Mouse (Mus musculus): Measurements from ENCODE around the gene Gm49325. TPM values are rescaled to one million over a fixed set of nuclear protein-coding genes. Genes with fewer than 3 reads are reported as not detected.

Gm49325 gene
- polyA plus RNA-seq, 1 experiment from 2014 or later = 3.4 TPM

DNA sequence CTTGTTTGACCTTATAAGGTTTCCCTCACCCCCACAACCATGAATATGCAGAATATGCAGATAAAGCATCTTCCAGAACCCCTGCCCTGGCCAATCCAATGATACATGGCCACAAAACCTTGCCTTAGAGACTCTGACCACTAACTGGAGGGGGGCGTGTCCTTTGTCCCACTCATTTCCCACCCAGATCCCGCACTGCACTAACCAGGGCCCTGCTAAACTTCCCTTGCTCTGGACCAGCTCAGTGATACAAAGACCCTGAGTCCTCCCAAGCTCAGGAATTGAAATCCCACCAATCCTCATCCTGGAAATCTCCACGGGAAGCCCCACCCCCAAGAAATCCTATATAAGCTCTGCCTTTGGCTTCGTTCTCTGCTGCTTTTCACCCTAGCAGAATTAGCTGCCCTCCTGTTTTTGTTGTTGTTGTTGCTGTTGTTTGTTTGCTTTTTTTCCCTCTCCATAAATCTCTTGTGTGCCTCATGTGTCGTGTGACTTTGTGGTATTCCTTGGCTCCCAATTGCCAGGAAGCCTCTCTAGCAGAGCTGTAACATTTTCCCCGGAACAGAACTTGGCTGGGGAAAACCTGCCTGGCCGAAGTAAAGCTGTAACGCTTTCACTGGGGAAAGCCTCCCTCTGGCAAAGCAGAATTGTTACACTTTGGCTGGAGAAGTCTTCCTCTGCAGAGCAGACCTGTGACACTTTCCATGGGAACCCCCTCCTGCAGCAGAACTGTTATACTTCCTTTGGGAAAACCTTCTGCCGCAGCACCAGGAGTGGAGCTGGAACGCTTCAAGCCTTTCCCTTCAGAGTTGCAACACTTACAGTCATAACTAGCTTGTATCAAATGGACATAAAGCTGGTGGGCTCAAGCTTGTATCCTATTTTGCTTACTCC is 25.7 kb upstream of the Gm49325 start:
- peaks cover 4% of the 10 kb centered on the region; the same call in 1 of the 2 replicates for H3K36me3 ChIP-seq (replicated peaks)
- no peak overlapping the region for H3K4me3 ChIP-seq
- H3K27ac ChIP-seq = no peak overlapping the region
- no peaks in the 10 kb centered on the region for H3K27me3 ChIP-seq (ENCODE audit: poor library complexity, severe bottlenecking)
- WGBS = 63% methylated on average over 10 of the region's 10 CpGs
- DNase-seq (ENCODE audit: extremely low spot score, low spot score) = no peak
- H3K4me1 ChIP-seq = peaks cover 34% of the 10 kb centered on the region
- H3K9me3 ChIP-seq = no peaks in the 10 kb centered on the region

DNA sequence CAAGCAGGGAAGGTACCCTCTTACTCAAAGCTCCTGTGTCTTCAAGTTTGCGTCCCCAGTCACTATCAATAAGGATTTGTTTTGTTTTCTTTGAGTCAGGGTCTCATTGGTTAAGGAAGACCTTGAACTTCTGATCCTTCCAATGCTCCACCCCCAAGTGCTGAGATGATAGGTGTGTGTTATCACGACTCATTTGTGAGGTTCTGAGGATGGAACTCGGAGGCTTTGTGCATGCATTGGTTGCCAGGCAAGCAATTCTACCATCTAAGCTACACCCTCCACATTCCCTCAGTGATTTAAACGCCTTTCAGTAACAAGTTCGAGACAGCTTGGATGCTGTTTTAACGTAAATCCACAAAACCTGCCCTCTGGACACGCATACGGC is 25.0 kb upstream of the Gm49325 start:
- 11% methylated on average over 8 of the region's 8 CpGs for WGBS
- no peak for DNase-seq (ENCODE audit: extremely low spot score, low spot score)
- Histone ChIP-seq H3K27ac (peak overlapping the region; percentile 92), H3K4me3 (peak overlapping the region; percentile 73), H3K27me3 (ENCODE audit: poor library complexity, severe bottlenecking) (no peaks in the 10 kb centered on the region), H3K4me1 (peaks cover 34% of the 10 kb centered on the region), H3K9me3 (no peaks in the 10 kb centered on the region), H3K36me3 (replicated peaks) (peaks cover 10% of the 10 kb centered on the region; the same call in 1 of the 2 replicates)

DNA sequence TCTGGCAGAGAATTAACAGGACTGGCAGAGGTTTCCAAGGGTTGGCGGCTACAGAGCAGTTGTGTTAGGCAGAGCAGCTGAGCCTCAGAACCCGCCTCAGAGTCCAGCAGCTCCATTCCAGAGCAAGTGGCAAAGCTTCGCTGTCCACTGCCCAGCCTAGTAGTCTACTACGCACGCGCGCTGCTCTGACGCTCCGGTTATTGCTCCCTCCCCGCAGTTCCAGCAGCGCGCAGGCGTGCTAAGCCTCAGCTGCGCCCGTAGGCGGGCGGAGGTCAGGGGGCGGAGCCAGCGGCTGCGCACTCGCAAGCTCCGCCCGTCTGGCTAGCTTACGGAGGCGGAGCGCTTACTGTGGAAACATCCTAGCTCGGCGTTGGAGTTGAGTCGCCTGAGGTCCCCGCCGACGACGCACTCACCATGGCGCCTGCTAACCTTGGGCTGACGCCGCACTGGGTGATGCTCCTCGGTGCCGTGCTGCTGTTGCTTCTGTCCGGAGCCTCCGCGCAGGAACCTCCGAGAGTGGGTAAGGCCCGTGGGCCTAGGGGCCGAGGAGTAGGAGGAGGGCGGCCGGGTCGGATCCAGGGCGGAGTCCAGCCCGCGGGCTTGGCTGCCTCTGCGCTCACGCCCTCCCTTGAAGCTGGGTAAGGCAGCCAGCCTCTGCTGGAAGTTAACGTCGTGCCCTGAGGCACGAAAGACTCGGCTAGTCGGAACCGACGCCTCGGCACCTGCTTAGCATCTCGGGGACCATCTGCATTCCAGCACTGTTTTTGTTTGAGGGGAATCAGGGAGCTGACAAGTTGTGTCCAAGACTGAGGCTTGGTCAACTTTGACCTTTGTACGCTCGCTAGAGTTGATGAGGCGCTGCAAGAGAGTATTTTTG is 24.4 kb upstream of the Gm49325 start, which contains the start of gene Pttg1ip:
Pttg1ip (plus strand) TSS at position 313 of the 877 bp plus-strand sequence.
- WGBS = under 1% methylated on average over 64 of the region's 64 CpGs
- H3K4me3 ChIP-seq = peak within 1 kb of the TSS; percentile 73
- peaks cover 34% of the 10 kb centered on the region for H3K4me1 ChIP-seq
- no peaks in the 10 kb centered on the region for H3K27me3 ChIP-seq (ENCODE audit: poor library complexity, severe bottlenecking)
- peak; percentile 92 for DNase-seq (ENCODE audit: extremely low spot score, low spot score)
- no peaks in the 10 kb centered on the region for H3K9me3 ChIP-seq
- peaks cover 10% of the 10 kb centered on the region for H3K36me3 ChIP-seq (replicated peaks)
- peak within 1 kb of the TSS; percentile 92 for H3K27ac ChIP-seq

DNA sequence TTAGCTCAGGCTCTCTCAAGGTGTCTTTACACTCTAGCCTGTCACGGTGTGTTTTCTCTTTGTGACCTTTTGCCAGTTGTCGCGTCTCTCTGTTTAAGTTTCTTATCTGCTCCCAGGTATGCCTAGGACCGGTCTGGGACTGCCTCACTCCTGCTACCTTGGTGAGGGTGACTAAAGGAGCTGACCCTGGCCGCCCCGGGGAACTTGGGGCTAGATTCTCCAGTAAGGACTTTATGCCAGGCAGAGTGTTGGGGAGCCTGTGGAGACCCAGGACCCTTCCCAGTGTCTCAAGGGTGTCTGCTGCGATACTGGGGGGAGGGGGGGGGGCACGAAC is 23.7 kb upstream of the Gm49325 start:
- no peak for DNase-seq (ENCODE audit: extremely low spot score, low spot score)
- H3K36me3 ChIP-seq (replicated peaks) = peaks cover 13% of the 10 kb centered on the region
- H3K4me3 ChIP-seq = peak overlapping the region; percentile 73
- peak overlapping the region; percentile 92 for H3K27ac ChIP-seq
- WGBS = 17% methylated on average over 8 of the region's 8 CpGs
- H3K9me3 ChIP-seq = no peaks in the 10 kb centered on the region
- H3K27me3 ChIP-seq (ENCODE audit: poor library complexity, severe bottlenecking) = no peaks in the 10 kb centered on the region
- peaks cover 34% of the 10 kb centered on the region for H3K4me1 ChIP-seq

DNA sequence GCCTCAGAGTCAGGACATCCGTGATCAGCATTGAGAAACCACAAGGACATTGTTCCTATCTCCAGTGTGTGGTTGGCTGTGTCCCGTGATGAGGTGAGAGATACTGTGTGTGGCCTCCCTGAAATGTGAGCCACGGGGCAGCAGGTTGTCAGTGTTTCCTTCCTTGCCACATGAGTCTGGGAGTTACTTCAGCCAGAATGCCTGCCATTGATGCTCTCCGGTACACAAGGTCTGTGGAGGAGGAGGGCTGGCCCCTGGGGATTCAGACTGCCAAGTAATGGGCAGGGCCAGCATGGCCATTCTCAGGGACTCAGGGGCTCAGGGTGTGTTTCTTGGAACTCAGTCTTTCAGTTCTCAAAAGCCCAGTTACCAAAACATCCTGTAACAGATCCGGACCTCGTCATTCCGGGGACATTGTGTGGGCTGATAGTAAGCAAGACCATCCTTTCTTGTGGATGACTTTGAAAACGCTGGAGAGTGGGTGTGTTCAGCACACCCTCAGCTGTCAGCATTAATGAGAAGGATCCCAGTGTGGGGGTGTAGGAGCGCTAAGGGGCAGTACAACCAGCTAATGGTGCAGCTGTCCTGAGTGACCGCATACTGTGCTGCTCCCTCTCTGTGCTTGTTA is 22.1 kb upstream of the Gm49325 start:
- 82% methylated on average over 10 of the region's 10 CpGs for WGBS
- H3K9me3 ChIP-seq = no peaks in the 10 kb centered on the region
- no peaks in the 10 kb centered on the region for H3K27me3 ChIP-seq (ENCODE audit: poor library complexity, severe bottlenecking)
- H3K4me3 ChIP-seq = no peak overlapping the region
- H3K27ac ChIP-seq = no peak overlapping the region
- peaks cover 28% of the 10 kb centered on the region for H3K36me3 ChIP-seq (replicated peaks)
- DNase-seq (ENCODE audit: extremely low spot score, low spot score) = no peak
- H3K4me1 ChIP-seq = peaks cover 34% of the 10 kb centered on the region

DNA sequence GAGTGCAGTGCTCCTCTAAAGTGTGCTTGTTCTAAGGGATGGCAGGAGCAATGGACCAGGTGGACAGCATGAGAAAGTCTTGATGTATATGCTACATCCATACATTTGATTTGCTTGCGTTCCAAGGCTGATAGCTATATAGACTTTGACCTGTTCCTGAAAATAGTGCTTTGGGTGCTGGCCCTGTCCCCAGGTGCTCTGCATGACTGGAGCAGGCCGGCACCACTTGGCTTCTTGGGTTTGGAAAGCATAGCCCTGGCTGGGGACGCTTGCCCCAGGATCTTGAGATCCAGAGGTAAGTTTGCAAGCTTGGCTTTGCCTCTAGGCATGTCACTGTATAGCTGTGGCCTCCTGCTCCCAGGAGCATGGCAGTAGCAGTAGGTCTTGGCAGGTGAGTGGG is 19.4 kb upstream of the Gm49325 start:
- H3K36me3 ChIP-seq (replicated peaks) = peaks cover 50% of the 10 kb centered on the region

DNA sequence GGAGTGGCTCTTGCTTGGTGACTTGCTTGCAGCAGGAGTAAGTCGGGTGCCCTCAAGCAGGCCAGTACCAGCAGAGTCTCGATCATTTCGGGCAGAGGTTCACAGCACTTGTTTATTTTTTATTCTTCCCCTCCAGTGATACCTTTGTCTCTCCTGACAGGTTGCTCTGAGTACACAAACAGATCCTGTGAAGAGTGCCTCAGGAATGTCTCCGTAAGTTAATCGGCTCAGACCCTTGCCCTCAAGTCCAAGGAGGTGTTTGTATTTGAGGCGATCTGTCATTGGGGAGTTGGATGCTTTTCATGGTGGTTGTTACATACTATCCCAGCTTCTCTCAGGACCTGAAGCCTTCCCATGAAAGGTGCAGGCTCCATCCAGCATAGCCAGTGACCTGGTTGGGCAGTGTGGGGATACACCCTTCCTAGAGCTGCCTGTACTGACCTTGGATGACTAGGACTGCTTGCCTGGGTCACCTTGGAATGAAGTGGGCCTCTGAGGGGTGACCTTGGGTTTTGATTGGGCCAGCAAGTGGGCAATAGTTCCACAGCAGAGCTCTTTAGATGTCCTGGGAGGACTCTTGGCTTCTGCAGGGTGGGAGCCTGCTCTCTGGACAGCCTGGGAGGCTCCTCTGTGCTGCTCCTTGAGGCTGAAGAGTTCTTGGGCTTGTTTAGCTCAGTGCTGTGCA is 18.8 kb upstream of the Gm49325 start:
- Histone ChIP-seq H3K4me3 (no peak overlapping the region), H3K9me3 (no peaks in the 10 kb centered on the region), H3K4me1 (peaks cover 28% of the 10 kb centered on the region), H3K27ac (no peak overlapping the region), H3K36me3 (replicated peaks) (peaks cover 53% of the 10 kb centered on the region), H3K27me3 (ENCODE audit: poor library complexity, severe bottlenecking) (no peaks in the 10 kb centered on the region)
- DNase-seq (ENCODE audit: extremely low spot score, low spot score) = no peak
- 94% methylated on average over 6 of the region's 6 CpGs for WGBS

More for the DNA sequence above, 19.4 kb upstream of the Gm49325 start:
- no peak overlapping the region for H3K4me3 ChIP-seq
- no peak overlapping the region for H3K27ac ChIP-seq
- H3K27me3 ChIP-seq (ENCODE audit: poor library complexity, severe bottlenecking) = no peaks in the 10 kb centered on the region
- DNase-seq (ENCODE audit: extremely low spot score, low spot score) = no peak
- no peaks in the 10 kb centered on the region for H3K9me3 ChIP-seq
- WGBS = 87% methylated on average over 3 of the region's 3 CpGs
- H3K4me1 ChIP-seq = peaks cover 31% of the 10 kb centered on the region

DNA sequence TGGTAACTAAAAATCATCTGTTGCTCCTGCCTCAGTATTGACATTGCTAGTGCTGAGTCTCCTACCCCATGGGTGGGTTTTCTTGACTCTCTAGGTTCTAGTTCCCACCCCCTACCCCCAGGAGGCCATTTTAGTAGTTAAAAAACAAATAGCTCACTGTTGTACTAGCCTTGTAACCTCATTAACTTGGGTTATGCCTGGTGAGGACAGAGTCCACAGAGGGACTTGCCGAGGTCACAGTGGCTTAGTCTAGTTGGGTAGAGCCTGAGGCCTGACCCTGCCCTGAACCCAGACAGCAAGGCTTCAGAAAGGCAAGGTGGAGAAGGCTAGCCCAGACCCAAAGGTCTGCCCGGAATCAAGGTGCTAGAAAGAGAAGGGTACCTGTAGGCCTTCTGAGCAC is 18.0 kb upstream of the Gm49325 start:
- Histone ChIP-seq H3K4me1 (peaks cover 20% of the 10 kb centered on the region), H3K36me3 (replicated peaks) (peaks cover 61% of the 10 kb centered on the region), H3K27ac (no peak overlapping the region), H3K27me3 (ENCODE audit: poor library complexity, severe bottlenecking) (no peaks in the 10 kb centered on the region), H3K9me3 (no peaks in the 10 kb centered on the region), H3K4me3 (no peak overlapping the region)
- 88% methylated on average over 2 of the region's 2 CpGs for WGBS
- no peak for DNase-seq (ENCODE audit: extremely low spot score, low spot score)

DNA sequence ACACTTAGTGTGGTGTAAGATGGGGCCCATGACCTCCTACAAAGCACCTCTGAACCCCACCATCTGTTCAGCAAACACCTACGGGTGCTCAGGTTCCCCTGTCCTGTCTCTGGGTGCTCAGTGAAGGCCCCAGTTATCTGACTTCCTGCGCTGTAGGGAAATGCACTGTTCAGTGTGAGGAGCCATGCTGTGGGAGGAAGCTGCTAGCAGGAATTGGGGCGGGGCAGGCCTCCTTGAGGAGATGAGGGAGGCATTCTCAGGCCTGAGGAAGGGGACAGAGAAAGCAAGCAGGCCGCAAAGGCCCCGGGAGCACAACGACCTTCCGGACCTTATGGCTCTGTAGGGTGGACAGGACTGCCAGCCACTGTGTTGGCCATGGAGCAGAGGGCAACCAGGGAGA is 16.9 kb upstream of the Gm49325 start:
- peaks cover 68% of the 10 kb centered on the region for H3K36me3 ChIP-seq (replicated peaks)

DNA sequence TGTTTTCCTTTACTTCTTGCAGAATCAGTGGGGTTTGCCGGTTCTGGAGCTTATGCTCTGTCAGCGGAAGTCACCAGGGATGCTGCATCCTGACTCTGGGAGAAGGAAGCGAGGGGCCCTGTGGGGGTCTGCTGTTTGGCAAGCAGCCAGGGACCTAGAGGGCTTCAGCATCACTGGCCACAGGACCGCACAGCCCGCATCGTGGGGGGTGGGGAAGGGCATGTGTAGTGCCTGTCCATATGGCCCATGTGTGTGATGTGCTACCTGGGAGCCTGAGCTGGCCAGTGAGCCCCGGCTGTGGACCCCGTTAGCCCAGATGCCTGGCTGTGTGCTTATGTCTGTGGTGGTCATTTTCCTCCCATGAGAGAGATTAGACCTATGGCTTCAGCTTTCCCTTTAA is 16.2 kb upstream of the Gm49325 start:
- Histone ChIP-seq H3K4me3 (no peak overlapping the region), H3K36me3 (replicated peaks) (peaks cover 75% of the 10 kb centered on the region), H3K27me3 (ENCODE audit: poor library complexity, severe bottlenecking) (no peaks in the 10 kb centered on the region), H3K4me1 (peaks cover 8% of the 10 kb centered on the region), H3K27ac (no peak overlapping the region), H3K9me3 (no peaks in the 10 kb centered on the region)
- 88% methylated on average over 8 of the region's 8 CpGs for WGBS
- DNase-seq (ENCODE audit: extremely low spot score, low spot score) = no peak

More for the DNA sequence above, 16.9 kb upstream of the Gm49325 start:
- no peak for DNase-seq (ENCODE audit: extremely low spot score, low spot score)
- Histone ChIP-seq H3K9me3 (no peaks in the 10 kb centered on the region), H3K27ac (no peak overlapping the region), H3K27me3 (ENCODE audit: poor library complexity, severe bottlenecking) (no peaks in the 10 kb centered on the region), H3K4me1 (peaks cover 9% of the 10 kb centered on the region), H3K4me3 (no peak overlapping the region)
- 88% methylated on average over 7 of the region's 7 CpGs for WGBS

DNA sequence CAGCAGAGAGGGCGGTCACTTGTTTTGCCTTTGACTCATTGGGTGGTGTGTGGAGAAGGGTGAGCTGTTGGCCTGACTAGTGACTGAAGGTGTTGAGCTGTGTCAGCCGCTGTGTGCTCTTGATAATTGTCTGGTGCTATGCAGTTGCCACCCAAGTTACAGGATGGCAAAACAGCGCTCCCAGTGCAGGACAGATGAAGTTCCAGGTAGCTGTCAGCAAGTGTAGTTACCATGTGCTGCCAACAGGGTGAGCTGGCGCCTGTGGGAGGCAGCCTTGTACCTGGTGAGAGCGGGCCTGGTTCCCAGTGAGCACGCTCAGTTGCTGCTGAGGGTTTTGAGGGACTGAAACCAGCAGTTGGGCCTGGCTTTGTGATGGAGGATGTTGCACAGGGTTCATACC is 15.2 kb upstream of the Gm49325 start:
- DNase-seq (ENCODE audit: extremely low spot score, low spot score) = peak; percentile 56
- 41% methylated on average over 6 of the region's 6 CpGs for WGBS
- Histone ChIP-seq H3K9me3 (no peaks in the 10 kb centered on the region), H3K36me3 (replicated peaks) (peaks cover 81% of the 10 kb centered on the region), H3K4me3 (no peak overlapping the region), H3K27ac (no peak overlapping the region), H3K27me3 (ENCODE audit: poor library complexity, severe bottlenecking) (no peaks in the 10 kb centered on the region), H3K4me1 (peaks cover 8% of the 10 kb centered on the region)

DNA sequence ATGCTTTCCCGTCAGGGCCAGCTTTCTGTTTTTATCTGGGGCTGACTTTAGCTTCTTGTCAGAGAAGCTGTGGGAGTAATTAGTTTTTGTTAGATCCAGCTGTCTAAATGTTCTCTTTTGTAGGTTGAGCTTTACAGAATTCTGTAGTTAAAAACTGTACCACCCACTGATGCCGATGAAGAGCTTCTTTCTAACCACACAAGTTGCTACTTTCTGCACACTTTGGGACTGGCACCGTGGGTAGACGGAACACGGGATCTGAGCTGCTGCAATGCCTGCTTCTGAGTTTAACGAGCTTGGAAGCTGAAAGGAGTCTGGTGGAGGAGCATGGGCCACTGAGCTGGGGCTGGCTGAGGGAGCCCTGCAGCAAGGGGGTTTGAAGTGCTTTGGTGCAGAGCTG is 14.5 kb upstream of the Gm49325 start:
- H3K4me3 ChIP-seq = no peak overlapping the region
- H3K4me1 ChIP-seq = peaks cover 8% of the 10 kb centered on the region
- no peak overlapping the region for H3K27ac ChIP-seq
- 78% methylated on average over 6 of the region's 6 CpGs for WGBS
- no peaks in the 10 kb centered on the region for H3K9me3 ChIP-seq
- no peaks in the 10 kb centered on the region for H3K27me3 ChIP-seq (ENCODE audit: poor library complexity, severe bottlenecking)
- DNase-seq (ENCODE audit: extremely low spot score, low spot score) = no peak
- H3K36me3 ChIP-seq (replicated peaks) = peaks cover 85% of the 10 kb centered on the region

Data from forebrain, embryonic 10.5 days (tissue).